Mouse (Mus musculus) gastrocnemius, postnatal 14 days (tissue): ENCODE measurements at regions not wholly inside any gene's neighbourhood (a gene's known extent, or its start where the extent isn't known, plus 50 kb on each side); places are given as distances from the start of the nearest gene placed in this dataset.
"Not testable (repeated sequence)": the region's sequence is repeated elsewhere in the genome, so short reads cannot be mapped to it uniquely, and the experiment has no call there.

Source experiments
- DNase-seq: peaks from one replicate; pipeline ENCODE4 v3.0.0; 2021; ENCODE audit warnings: mixed read lengths
- intact Hi-C: fragments of 180-260 bp; cut with DNase I; formaldehyde crosslinking; loops from one replicate; pipeline ENCODE4 v1.15.1; 2025; ENCODE audit warnings: low total_unique reads

- intact Hi-C loops, DNase-seq: not testable (repeated sequence)
Measured at GRCm38 (mm10) chr6:19855476-19855875, 989.4 kb downstream of the Ankrd7 start.

- intact Hi-C loops: no loop called here
- DNase-seq: no peak
Measured at GRCm38 (mm10) chr6:19864101-19864500, 998.0 kb downstream of the Ankrd7 start.

GRCm38 (mm10) chr6:19869697-19870096 is 1003.6 kb downstream of the Ankrd7 start:
- DNase-seq: no peak
- intact Hi-C loops: no loop called here

- intact Hi-C loops: no loop called here
Measured at GRCm38 (mm10) chr6:19911181-19911580, 1045.1 kb downstream of the Ankrd7 start.

GRCm38 (mm10) chr6:19941784-19942183 is 1075.7 kb downstream of the Ankrd7 start:
- DNase-seq, intact Hi-C loops: not testable (repeated sequence)

More at GRCm38 (mm10) chr6:19911181-19911580, 1045.1 kb downstream of the Ankrd7 start:
- DNase-seq: no peak

GRCm38 (mm10) chr6:19944334-19944733 is 1078.2 kb downstream of the Ankrd7 start:
- no peak for DNase-seq
- intact Hi-C loops: no loop called here

- intact Hi-C loops: no loop called here
- no peak for DNase-seq
Measured at GRCm38 (mm10) chr6:19945693-19946092, 1079.6 kb downstream of the Ankrd7 start.

GRCm38 (mm10) chr6:19975898-19976297 is 1109.8 kb downstream of the Ankrd7 start:
- no peak for DNase-seq
- intact Hi-C loops: no loop called here

- DNase-seq: no peak
- intact Hi-C loops: no loop called here
Measured at GRCm38 (mm10) chr6:19991829-19992228, 1125.7 kb downstream of the Ankrd7 start.

- no peak for DNase-seq
- intact Hi-C loops: no loop called here
Measured at GRCm38 (mm10) chr6:20028466-20028865, 1162.3 kb downstream of the Ankrd7 start.

- intact Hi-C loops: no loop called here
- peak; percentile 3 for DNase-seq
Measured at GRCm38 (mm10) chr6:20037769-20038168, 1171.7 kb downstream of the Ankrd7 start.

GRCm38 (mm10) chr6:20078666-20079065 is 1136.6 kb upstream of the Kcnd2 start:
- DNase-seq: no peak
- intact Hi-C loops: no loop called here

GRCm38 (mm10) chr6:20092057-20092917 is 1123.0 kb upstream of the Kcnd2 start:
- DNase-seq: no peak
- intact Hi-C loops: no loop called here

- DNase-seq, intact Hi-C loops: not testable (repeated sequence)
Measured at GRCm38 (mm10) chr6:20133991-20134390, 1081.3 kb upstream of the Kcnd2 start.

GRCm38 (mm10) chr6:20137546-20137945 is 1077.8 kb upstream of the Kcnd2 start:
- DNase-seq: no peak
- intact Hi-C loops: no loop called here
